Mouse (Mus musculus) thymus, postnatal 14 days (tissue): ENCODE data around the gene Hhex.

Source experiments
- DNase-seq: peaks from one replicate; pipeline ENCODE4 v3.0.0; 2021

The Hhex gene

GRCm38 (mm10) chr19:37455528-37455927 lies 20.9 kb downstream of the Hhex start:
- no peak for DNase-seq

- DNase-seq = no peak
These were observed 21.4 kb downstream of the Hhex start for GRCm38 (mm10) chr19:37455961-37456360.

GRCm38 (mm10) chr19:37458013-37458412 lies 23.4 kb downstream of the Hhex start:
- DNase-seq = no peak

GRCm38 (mm10) chr19:37466403-37466802 lies 31.8 kb downstream of the Hhex start:
- no peak for DNase-seq

- no peak for DNase-seq
These were observed 32.4 kb downstream of the Hhex start for GRCm38 (mm10) chr19:37466978-37467377.

GRCm38 (mm10) chr19:37468841-37469566 lies 34.4 kb downstream of the Hhex start:
- no peak for DNase-seq

- no peak for DNase-seq
These were observed 37.1 kb downstream of the Hhex start for GRCm38 (mm10) chr19:37471680-37472079.

GRCm38 (mm10) chr19:37472589-37472988 lies 38.0 kb downstream of the Hhex start:
- DNase-seq = no peak

GRCm38 (mm10) chr19:37481704-37482103 lies 47.1 kb downstream of the Hhex start:
- no peak for DNase-seq

- no peak for DNase-seq
These were observed 48.1 kb downstream of the Hhex start for GRCm38 (mm10) chr19:37482556-37483187.

GRCm38 (mm10) chr19:37484787-37485186 lies 50.2 kb downstream of the Hhex start:
- no peak for DNase-seq

GRCm38 (mm10) chr19:37486801-37487200 lies 52.2 kb downstream of the Hhex start:
- no peak for DNase-seq

GRCm38 (mm10) chr19:37487811-37488475 lies 53.3 kb downstream of the Hhex start:
- no peak for DNase-seq

GRCm38 (mm10) chr19:37488608-37489262 lies 54.1 kb downstream of the Hhex start:
- DNase-seq = no peak
